Mouse (Mus musculus): Measurements from ENCODE around the gene Opn1sw.
"Not testable (repeated sequence)": the region's sequence is repeated elsewhere in the genome, so short reads cannot be mapped to it uniquely, and the experiment has no call there.

The Opn1sw gene

GRCm38 (mm10) chr6:29395910-29396713, 7.8 kb upstream of the Opn1sw start, which contains the start of gene Ccdc136:
Ccdc136 (plus strand) TSS chr6:29396309.
- DNase-seq, result peak; percentile 11

DNA sequence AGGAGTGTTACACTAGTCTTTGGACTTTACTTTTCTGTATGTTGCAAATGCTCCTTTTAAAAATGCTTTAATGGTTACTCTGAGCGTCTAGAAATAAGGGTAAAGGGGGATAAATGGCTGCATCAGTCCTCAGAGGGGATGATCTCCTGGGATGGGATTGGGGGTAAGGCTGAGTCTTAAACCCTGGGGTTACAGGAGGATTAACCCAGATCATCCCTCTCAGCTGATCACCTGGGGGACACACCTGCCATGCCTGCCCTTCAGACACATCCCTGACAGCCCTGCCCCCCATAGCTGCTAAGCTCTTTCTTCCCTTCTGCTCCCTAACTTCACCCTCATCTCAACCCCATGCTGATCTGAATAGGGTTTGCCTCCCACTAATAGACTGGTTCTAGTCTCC, 6.0 kb upstream of the Opn1sw start:
- DNase-seq, result no peak

GRCm38 (mm10) chr6:29391802-29392201, 3.5 kb upstream of the Opn1sw start:
- DNase-seq, result no peak

DNA sequence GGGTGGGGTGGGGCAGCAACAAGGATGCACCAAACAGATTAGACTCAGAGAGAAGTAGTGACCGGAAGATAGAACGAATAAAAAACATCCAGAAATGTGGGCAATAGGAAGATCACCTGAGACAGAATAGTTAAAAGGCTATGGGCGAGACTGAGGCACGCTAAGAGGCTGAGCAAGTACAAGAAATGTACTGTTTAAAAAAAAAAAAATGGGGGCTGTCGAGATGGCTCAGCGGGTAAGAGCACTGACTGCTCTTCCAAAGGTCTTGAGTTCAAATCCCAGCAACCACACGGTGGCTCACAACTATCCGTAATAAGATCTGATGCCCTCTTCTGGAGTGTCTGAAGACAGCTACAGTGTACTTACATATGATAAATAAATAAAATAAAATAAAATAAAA, 3.0 kb upstream of the Opn1sw start:
- not testable (repeated sequence) for DNase-seq

- not testable (repeated sequence) for DNase-seq
Observed at GRCm38 (mm10) chr6:29390500-29390899, 2.2 kb upstream of the Opn1sw start.

DNA sequence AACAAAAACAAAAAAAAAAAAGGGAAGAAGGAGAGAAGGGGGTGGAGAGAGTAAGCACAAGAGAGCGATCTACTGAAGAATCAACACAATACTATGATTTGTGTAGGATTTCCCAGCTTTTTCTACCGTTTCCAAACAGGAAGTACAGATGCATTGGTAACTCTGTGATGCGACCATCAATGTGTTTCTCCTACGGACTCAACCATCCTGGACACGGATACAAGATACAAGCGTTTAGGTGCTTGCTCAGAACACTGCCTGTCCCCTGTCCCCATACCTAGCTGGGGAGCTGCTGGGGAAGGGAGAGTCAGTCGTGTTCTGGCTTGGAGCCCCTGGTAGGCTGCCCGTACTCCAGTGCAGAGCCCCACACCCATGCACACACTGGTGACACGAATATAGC, 1.2 kb upstream of the Opn1sw start:
- DNase-seq, result no peak

DNA sequence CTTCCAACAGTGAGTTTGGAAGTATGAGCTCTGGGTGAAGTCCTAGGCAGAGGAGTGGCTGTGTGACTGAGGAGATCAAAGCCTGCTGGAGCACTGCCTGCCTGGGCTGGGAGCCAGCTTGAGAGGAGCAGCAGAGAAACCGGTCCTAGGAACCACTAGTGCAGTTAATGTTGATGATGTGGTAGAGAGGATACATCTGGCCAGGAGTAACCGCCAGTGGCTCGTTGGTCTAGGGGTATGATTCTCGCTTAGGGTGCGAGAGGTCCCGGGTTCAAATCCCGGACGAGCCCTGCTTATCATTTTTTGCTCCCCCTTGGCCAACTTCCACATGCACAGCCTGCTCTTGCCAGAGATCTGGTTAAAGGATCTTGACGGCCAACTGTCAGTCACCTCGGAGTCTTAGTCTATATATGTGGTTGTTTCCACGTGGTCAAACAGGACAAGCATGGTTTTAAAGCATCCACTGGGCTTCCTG, 375 bp upstream of the Opn1sw start:
- peak; percentile 8 for DNase-seq

DNA sequence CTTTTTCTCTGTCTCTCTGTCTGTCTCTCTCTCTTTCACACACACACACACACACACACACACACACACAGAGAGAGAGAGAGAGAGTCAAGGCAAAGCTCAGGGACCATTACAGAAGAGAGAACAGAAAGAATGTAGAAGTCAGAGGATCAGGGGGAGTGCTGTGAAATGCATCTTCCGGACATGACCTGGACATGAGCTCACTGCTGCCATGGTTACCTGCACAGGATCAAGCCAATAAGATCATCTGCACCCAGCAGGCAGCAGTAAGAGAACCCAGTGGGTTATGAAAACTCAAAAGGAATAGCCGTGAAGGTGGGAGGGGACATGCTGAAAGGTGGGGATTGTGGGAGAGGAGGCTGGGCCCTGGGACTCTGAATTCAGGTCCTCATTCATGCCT, 5.8 kb downstream of the Opn1sw start:
- DNase-seq, result no peak

DNA sequence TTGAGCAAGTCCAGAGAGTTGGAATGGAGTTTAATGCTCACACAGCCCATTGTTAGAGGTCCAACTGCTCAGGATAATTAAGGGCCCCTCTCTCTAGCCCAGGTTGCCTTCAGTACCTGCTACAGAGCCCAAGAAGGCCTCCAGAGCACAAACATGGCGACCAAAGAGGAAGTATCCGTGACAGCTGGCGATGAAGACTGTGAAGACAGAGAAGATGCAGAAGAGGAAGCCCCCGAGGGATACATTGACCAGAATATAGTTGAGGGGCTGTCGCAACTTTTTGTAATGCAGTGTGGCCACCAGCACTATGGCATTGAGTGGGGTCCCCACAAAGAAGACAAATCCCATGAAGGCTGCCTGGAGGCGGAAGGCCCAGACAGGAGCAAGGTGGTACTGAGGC, 8.3 kb downstream of the Opn1sw start:
- DNase-seq, result no peak

GRCm38 (mm10) chr6:29378678-29379077, 9.6 kb downstream of the Opn1sw start:
- no peak for DNase-seq

DNA sequence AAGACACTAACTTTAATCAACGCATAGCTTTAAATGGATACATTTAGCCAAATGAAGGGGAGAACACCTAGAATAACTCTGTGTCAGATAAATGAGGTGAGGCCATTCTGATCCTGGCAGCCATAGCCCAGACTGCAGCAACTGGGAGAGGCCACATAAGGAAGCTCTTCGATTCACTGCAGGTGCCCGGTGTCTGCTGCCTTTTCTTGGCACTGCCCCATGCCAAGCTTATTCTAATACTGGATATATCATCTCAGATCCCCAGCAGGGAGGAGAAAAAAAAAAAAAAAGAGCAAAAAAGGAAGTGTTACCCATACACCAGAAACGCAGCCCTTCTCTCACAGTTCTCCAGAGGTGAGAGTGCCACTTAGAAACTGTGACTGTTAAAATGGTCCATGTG, 10.9 kb downstream of the Opn1sw start:
- DNase-seq, result no peak

- DNase-seq, result no peak
Observed at GRCm38 (mm10) chr6:29365277-29365676, 23.0 kb downstream of the Opn1sw start.

DNA sequence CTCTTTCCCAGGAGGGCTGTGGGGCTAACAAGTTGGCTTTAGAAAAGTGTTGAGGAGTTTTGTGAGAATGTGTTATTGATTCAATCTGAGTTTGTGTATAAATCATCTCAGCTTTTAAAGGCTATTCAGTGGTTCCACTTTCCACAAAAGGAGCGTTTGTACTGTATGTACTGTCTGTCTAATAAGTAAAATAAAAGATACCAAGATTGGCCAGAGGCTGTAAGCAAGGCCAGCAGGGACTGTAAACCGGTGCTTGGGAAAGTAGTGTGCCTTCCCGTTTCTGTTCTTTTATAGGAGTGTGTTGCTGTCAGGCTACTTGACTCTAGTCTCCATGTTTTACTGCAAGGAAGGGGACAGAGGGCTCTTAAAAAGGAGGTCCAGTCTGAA, 25.1 kb downstream of the Opn1sw start:
- no peak for DNase-seq

- no peak for DNase-seq
Observed at GRCm38 (mm10) chr6:29362246-29363128, 25.8 kb downstream of the Opn1sw start.

- no peak for DNase-seq
Observed at GRCm38 (mm10) chr6:29360211-29360610, 28.1 kb downstream of the Opn1sw start.

DNA sequence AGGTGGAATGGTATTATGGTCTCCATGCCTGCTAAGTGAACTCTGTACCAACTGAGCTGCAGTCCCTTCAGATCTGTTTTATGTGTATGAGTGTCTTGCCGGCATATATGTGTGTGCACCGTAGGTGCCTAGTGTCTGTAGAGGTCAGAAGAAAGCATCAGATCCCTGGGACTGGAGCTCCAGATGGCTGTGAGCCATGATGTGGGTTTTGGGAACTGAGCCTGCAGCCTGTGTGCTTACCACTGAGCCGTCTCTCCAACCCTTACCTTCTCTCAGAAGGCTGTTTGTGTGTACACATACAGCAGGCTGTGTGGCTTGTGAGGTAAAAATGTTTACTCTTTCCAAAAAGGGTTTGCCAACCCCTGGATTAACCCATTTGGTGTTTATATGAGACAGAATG, 28.9 kb downstream of the Opn1sw start:
- no peak for DNase-seq

GRCm38 (mm10) chr6:29352816-29353215, 35.5 kb downstream of the Opn1sw start:
- no peak for DNase-seq

DNA sequence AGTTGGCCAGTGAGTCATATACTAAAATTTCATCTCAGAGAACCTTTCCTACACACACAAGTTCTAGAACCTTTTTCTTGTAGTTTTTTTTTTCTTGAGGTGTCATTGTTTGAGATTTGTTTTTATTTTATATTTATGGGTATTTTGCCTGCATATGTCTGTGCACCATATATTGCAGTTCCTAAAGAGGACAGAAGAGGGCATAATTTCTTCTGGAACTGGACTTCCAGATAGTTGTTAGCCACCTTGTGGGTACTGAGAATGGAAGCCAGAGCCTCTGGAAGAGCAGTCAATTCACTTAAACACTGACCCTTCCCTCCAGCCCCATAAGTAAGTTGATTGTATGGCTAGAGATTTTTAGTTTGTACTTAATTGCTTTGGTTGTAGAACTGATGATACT, 36.7 kb downstream of the Opn1sw start:
- no peak for DNase-seq

DNA sequence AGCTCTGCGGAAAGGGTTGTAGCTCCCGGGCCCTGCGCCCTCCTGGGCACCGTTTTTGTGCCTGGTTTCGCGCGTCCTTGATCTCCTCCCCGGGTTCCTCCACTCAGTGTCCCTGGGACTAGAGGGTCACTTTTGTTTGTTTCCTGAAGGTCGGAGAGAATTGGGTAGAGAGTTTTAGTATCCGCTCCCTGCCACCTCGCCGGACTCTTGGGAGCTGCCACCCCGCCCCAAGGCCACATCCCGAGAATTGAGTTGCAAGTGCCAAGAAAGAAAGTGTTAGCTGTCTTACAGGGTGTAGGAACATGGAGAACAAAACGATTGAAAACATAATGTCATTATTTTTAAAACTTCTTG, 39.9 kb downstream of the Opn1sw start:
- no peak for DNase-seq

GRCm38 (mm10) chr6:29347665-29348370, 40.5 kb downstream of the Opn1sw start, which contains the start of gene Calu:
Calu (plus strand) TSS chr6:29348069.
- peak; percentile 99 for DNase-seq

DNA sequence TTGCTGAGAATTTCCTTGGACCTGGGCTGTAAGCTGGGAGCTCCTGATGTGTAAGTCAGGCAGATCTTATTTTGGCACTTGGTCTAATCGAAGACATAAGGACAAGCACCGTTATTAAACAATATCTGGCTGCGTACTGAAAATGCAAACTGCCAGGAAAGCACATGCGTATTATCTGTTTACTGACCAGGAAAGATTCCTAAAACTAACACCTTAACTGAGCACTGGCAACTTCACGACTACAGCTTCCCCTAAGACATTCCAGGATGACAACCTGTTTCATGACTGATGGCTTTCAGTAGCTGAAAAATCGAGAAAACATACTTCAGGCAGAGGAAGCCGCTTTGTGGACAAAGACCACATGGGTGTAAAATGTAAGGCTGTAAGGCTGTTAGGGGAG, 41.1 kb downstream of the Opn1sw start:
- DNase-seq, result no peak

GRCm38 (mm10) chr6:29346512-29346911, 41.8 kb downstream of the Opn1sw start:
- not testable (repeated sequence) for DNase-seq

DNA sequence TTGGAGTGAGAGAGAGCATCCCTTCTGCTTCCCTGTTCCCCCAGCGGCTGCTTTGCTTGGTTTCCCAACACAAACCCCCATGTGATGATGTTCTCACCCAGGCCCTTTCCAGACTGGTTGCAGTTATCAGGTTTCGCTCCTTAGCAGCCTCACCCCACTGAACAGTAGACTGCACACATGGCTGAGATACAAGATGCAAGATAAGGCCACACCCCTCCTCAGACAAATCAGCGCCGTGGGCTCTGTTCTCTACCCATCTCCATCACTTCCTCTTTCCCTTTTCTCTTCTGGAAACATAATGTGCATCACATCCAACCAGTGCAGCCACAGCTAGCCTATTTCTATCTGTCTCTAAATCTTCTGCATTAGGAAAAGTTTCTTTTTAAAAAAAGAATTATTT, 58.8 kb downstream of the Opn1sw start:
- DNase-seq, result no peak
